Mouse (Mus musculus): ENCODE results near the gene Mllt1.
"Not testable (repeated sequence)": the region's sequence is repeated elsewhere in the genome, so short reads cannot be mapped to it uniquely, and the experiment has no call there.

Gene Mllt1

DNA sequence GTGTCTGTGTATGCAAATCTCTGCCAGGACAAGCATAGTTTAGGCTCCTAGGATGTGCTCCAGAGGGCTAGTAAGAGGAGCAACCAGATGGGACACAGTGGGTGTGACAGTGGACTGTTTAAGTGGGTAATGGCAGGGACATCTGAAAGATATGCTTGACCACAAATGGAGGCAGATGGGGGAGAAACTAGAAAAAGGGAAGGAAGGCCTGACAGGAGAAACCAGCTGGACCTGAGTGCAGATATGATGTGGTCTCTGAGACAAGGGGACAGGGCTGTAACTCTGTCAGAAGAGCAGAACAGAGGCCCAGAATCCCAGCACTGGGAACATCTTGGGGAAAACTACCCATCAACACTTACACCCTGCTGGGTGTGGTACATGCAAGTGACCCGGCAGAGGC lies 5.7 kb downstream of the Mllt1 start:
- Histone ChIP-seq H3K9me3 (ENCODE audit: low read length) (no peaks in the 10 kb centered on the region), H3K4me1 (replicated peaks; ENCODE audit: low read depth, low read length) (peaks cover 73% of the 10 kb centered on the region), H3K27me3 (ENCODE audit: insufficient read depth, low read length) (no peaks in the 10 kb centered on the region), H3K4me3 (replicated peaks; ENCODE audit: low read length) (no peak overlapping the region; the same call in 1 of the 2 replicates), H3K36me3 (ENCODE audit: insufficient read depth, low read length) (peaks cover 61% of the 10 kb centered on the region)
- TF ChIP-seq NANOG (IDR thresholded peaks at IDR 0.05; ENCODE audit: borderline replicate concordance, low read length), result no peak
- TF ChIP-seq POU5F1 (IDR thresholded peaks at IDR 0.05; ENCODE audit: borderline replicate concordance, low read length), result no peak
- TF ChIP-seq CTCF (conservative IDR thresholded peaks at IDR 0.05; ENCODE audit: low read length), result no peak

- Histone ChIP-seq H3K4me3 (replicated peaks; ENCODE audit: low read length) (no peak overlapping the region), H3K4me1 (replicated peaks; ENCODE audit: low read depth, low read length) (peaks cover 68% of the 10 kb centered on the region), H3K36me3 (ENCODE audit: insufficient read depth, low read length) (peaks cover 61% of the 10 kb centered on the region), H3K9me3 (ENCODE audit: low read length) (no peaks in the 10 kb centered on the region), H3K27me3 (ENCODE audit: insufficient read depth, low read length) (no peaks in the 10 kb centered on the region)
- TF ChIP-seq CTCF (conservative IDR thresholded peaks at IDR 0.05; ENCODE audit: low read length) (no peak), NANOG (IDR thresholded peaks at IDR 0.05; ENCODE audit: borderline replicate concordance, low read length) (no peak), POU5F1 (IDR thresholded peaks at IDR 0.05; ENCODE audit: borderline replicate concordance, low read length) (no peak)
These were observed 6.1 kb downstream of the Mllt1 start for GRCm38 (mm10) chr17:56929101-56929500.

- Histone ChIP-seq H3K4me3 (replicated peaks; ENCODE audit: low read length) (no peak overlapping the region), H3K27me3 (ENCODE audit: insufficient read depth, low read length) (no peaks in the 10 kb centered on the region), H3K36me3 (ENCODE audit: insufficient read depth, low read length) (peaks cover 67% of the 10 kb centered on the region), H3K4me1 (replicated peaks; ENCODE audit: low read depth, low read length) (peaks cover 49% of the 10 kb centered on the region), H3K9me3 (ENCODE audit: low read length) (no peaks in the 10 kb centered on the region)
- no peak for TF ChIP-seq POU5F1 (IDR thresholded peaks at IDR 0.05; ENCODE audit: borderline replicate concordance, low read length)
- no peak for TF ChIP-seq CTCF (conservative IDR thresholded peaks at IDR 0.05; ENCODE audit: low read length)
- TF ChIP-seq NANOG (IDR thresholded peaks at IDR 0.05; ENCODE audit: borderline replicate concordance, low read length), result no peak
These were observed 9.2 kb downstream of the Mllt1 start for GRCm38 (mm10) chr17:56925998-56926397.

- H3K27me3 ChIP-seq (ENCODE audit: insufficient read depth, low read length), result no peaks in the 10 kb centered on the region
- peaks cover 87% of the 10 kb centered on the region for H3K36me3 ChIP-seq (ENCODE audit: insufficient read depth, low read length)
- H3K4me1 ChIP-seq (replicated peaks; ENCODE audit: low read depth, low read length), result peaks cover 8% of the 10 kb centered on the region; the same call in 1 of the 2 replicates
- no peak for TF ChIP-seq CTCF (conservative IDR thresholded peaks at IDR 0.05; ENCODE audit: low read length)
- no peak for TF ChIP-seq POU5F1 (IDR thresholded peaks at IDR 0.05; ENCODE audit: borderline replicate concordance, low read length)
- no peak for TF ChIP-seq NANOG (IDR thresholded peaks at IDR 0.05; ENCODE audit: borderline replicate concordance, low read length)
- no peak overlapping the region for H3K4me3 ChIP-seq (replicated peaks; ENCODE audit: low read length)
- H3K9me3 ChIP-seq (ENCODE audit: low read length), result no peaks in the 10 kb centered on the region
These were observed 15.5 kb downstream of the Mllt1 start for GRCm38 (mm10) chr17:56919725-56920124.

- Histone ChIP-seq H3K4me3 (replicated peaks; ENCODE audit: low read length) (no peak overlapping the region), H3K9me3 (ENCODE audit: low read length) (no peaks in the 10 kb centered on the region), H3K27me3 (ENCODE audit: insufficient read depth, low read length) (no peaks in the 10 kb centered on the region), H3K36me3 (ENCODE audit: insufficient read depth, low read length) (peaks cover 89% of the 10 kb centered on the region), H3K4me1 (replicated peaks; ENCODE audit: low read depth, low read length) (peaks cover 14% of the 10 kb centered on the region)
- TF ChIP-seq CTCF (conservative IDR thresholded peaks at IDR 0.05; ENCODE audit: low read length) (no peak), NANOG (IDR thresholded peaks at IDR 0.05; ENCODE audit: borderline replicate concordance, low read length) (no peak), POU5F1 (IDR thresholded peaks at IDR 0.05; ENCODE audit: borderline replicate concordance, low read length) (no peak)
These were observed 18.0 kb downstream of the Mllt1 start for GRCm38 (mm10) chr17:56917166-56917565.

- peaks cover 88% of the 10 kb centered on the region for H3K36me3 ChIP-seq (ENCODE audit: insufficient read depth, low read length)
- TF ChIP-seq POU5F1 (IDR thresholded peaks at IDR 0.05; ENCODE audit: borderline replicate concordance, low read length), result no peak
- TF ChIP-seq NANOG (IDR thresholded peaks at IDR 0.05; ENCODE audit: borderline replicate concordance, low read length), result no peak
- TF ChIP-seq CTCF (conservative IDR thresholded peaks at IDR 0.05; ENCODE audit: low read length), result no peak
- no peaks in the 10 kb centered on the region for H3K27me3 ChIP-seq (ENCODE audit: insufficient read depth, low read length)
- peaks cover 32% of the 10 kb centered on the region for H3K4me1 ChIP-seq (replicated peaks; ENCODE audit: low read depth, low read length)
- H3K4me3 ChIP-seq (replicated peaks; ENCODE audit: low read length), result no peak overlapping the region
- no peaks in the 10 kb centered on the region for H3K9me3 ChIP-seq (ENCODE audit: low read length)
These were observed 21.8 kb downstream of the Mllt1 start for GRCm38 (mm10) chr17:56913444-56913843.

GRCm38 (mm10) chr17:56913023-56913422 lies 22.2 kb downstream of the Mllt1 start:
- Histone ChIP-seq H3K4me1 (replicated peaks; ENCODE audit: low read depth, low read length) (peaks cover 36% of the 10 kb centered on the region), H3K36me3 (ENCODE audit: insufficient read depth, low read length) (peaks cover 88% of the 10 kb centered on the region), H3K4me3 (replicated peaks; ENCODE audit: low read length) (no peak overlapping the region), H3K9me3 (ENCODE audit: low read length) (no peaks in the 10 kb centered on the region), H3K27me3 (ENCODE audit: insufficient read depth, low read length) (no peaks in the 10 kb centered on the region)
- TF ChIP-seq NANOG (IDR thresholded peaks at IDR 0.05; ENCODE audit: borderline replicate concordance, low read length), result no peak

- Histone ChIP-seq H3K36me3 (ENCODE audit: insufficient read depth, low read length) (peaks cover 90% of the 10 kb centered on the region), H3K4me1 (replicated peaks; ENCODE audit: low read depth, low read length) (peaks cover 61% of the 10 kb centered on the region)
- not testable (repeated sequence) for H3K27me3 ChIP-seq (ENCODE audit: insufficient read depth, low read length); H3K4me3 ChIP-seq (replicated peaks; ENCODE audit: low read length); H3K9me3 ChIP-seq (ENCODE audit: low read length)
These were observed 25.5 kb downstream of the Mllt1 start for GRCm38 (mm10) chr17:56909764-56910163.

- H3K27me3 ChIP-seq (ENCODE audit: insufficient read depth, low read length), result no peaks in the 10 kb centered on the region
- no peak overlapping the region for H3K4me3 ChIP-seq (replicated peaks; ENCODE audit: low read length)
- TF ChIP-seq POU5F1 (IDR thresholded peaks at IDR 0.05; ENCODE audit: borderline replicate concordance, low read length) (no peak), CTCF (conservative IDR thresholded peaks at IDR 0.05; ENCODE audit: low read length) (no peak), NANOG (IDR thresholded peaks at IDR 0.05; ENCODE audit: borderline replicate concordance, low read length) (no peak)
- H3K4me1 ChIP-seq (replicated peaks; ENCODE audit: low read depth, low read length), result peaks cover 67% of the 10 kb centered on the region
- no peaks in the 10 kb centered on the region for H3K9me3 ChIP-seq (ENCODE audit: low read length)
- H3K36me3 ChIP-seq (ENCODE audit: insufficient read depth, low read length), result peaks cover 93% of the 10 kb centered on the region
These were observed 27.3 kb downstream of the Mllt1 start for GRCm38 (mm10) chr17:56907887-56908286.
